Mouse (Mus musculus) left cerebral cortex, adult 2 months (tissue): ENCODE results near the gene Olfr194. TPM values are rescaled to one million over a fixed set of nuclear protein-coding genes. Genes with fewer than 3 reads are reported as not detected.
"Not testable (repeated sequence)": the region's sequence is repeated elsewhere in the genome, so short reads cannot be mapped to it uniquely, and the experiment has no call there.

Experiments
- DNase-seq, 2 experiments: peaks; one replicate each; pipeline ENCODE4 v3.0.0; 2021 to 2022; ENCODE audit warnings: low spot score in 2 of 2, mixed read lengths in 1 of 2; ENCODE audit errors: extremely low spot score in 1 of 2
- H3K27ac ChIP-seq: fragments of 200-600 bp; 2 replicates; pipeline ENCODE4 v1.8.1; 2022
- H3K4me3 ChIP-seq: fragments of 200-600 bp; 2 replicates; pipeline ENCODE4 v1.8.1; 2022
- CTCF ChIP-seq: fragments of 200-600 bp; IDR thresholded peaks from 2 replicates; pipeline ENCODE4 v1.8.1; 2022; ENCODE audit warnings: antibody characterized with exemption, mild to moderate bottlenecking, moderate library complexity
- intact Hi-C: fragments of 180-260 bp; cut with DNase I; formaldehyde crosslinking; loops from one replicate; pipeline ENCODE4 v1.15.1; 2025
- long read RNA-seq, 2 experiments: library from polyadenylated mRNA; stranded (forward); transcript quantifications; one replicate each; pipeline ENCODE4 v2.0.0; 2021; ENCODE audit warnings: borderline mapping rate in 2 of 2
- total RNA-seq, 2 experiments: library from RNA; stranded (reverse); gene quantifications; 2 replicates each; pipeline ENCODE4 v1.2.3; 2021

Gene Olfr194
- total RNA-seq, result not detected
- long read RNA-seq, experiment 1, result 0 reads
- long read RNA-seq, experiment 2, result 0 reads

DNA sequence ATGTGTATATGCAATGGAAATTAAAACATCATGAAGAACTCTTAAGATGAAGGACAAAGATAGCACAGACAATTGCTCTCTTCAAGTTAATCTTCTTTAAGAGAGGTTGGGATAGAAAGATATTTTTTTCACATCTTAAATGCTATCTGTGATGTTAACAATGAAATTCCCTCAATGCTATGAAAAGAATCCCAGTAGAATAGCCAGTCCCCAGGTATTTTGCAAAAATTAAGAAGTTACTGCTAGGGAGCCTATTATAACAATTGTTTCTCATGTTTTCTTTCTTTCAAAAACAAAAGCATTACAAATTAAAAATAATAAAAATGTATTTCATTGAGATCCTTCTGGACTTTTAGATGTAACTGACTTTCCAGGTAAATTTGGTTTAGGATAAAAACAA lies at the start of gene Olfr194:
TSS of gene Olfr194 (minus strand) at position 101 of the 400 bp plus-strand sequence.
- Histone ChIP-seq H3K4me3 (no peak within 1 kb of the TSS), H3K27ac (no peak within 1 kb of the TSS)
- no peak for TF ChIP-seq CTCF
- intact Hi-C loops, result no loop called here
- no peak for DNase-seq

DNA sequence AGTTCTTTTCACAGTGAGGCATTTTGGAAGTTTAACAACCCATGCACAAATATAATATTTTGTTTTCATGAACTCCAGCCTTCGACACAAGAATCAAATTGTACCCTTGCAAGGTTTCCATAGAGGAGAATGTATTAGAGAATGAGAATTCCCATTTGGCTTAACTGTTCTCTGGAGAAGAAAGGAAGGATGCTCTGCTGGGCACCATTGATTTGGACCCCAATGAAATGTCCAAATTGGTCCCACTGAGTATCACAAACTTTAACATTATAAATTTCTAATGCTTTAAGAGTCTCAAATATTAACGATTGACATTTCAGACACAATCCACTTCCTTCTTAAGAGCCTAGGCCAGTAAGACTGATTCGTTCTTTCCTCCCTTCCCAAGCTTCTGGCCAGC lies 49.5 kb upstream of the Olfr194 start, which contains the start of gene Olfr196:
TSS of gene Olfr196 (minus strand) at position 101 of the 400 bp plus-strand sequence.
- Histone ChIP-seq H3K27ac (no peak within 1 kb of the TSS), H3K4me3 (no peak within 1 kb of the TSS)
- intact Hi-C loops, result no loop called here
- no peak for DNase-seq
- TF ChIP-seq CTCF, result no peak

DNA sequence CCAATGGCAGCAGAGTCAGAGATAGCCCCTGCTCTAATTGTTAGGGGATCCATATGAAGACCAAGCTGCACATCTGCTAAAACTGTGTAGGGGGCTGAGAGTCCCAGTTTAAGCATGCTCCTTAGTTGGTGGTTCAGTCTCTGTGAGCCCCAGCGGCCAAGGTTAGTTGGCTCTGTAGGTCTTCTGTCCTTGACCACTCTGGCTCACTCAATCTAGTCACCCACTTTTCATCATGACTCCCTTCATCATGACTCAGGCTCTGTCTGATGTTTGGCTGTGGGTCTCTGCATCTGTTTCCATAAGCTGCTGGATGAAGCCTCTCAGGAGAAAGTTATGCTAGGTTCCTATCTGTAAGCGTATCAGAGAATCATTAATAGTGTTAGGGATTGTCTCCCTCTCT lies 31.1 kb upstream of the Olfr194 start:
- intact Hi-C loops, result no loop called here
- H3K27ac ChIP-seq, result no peak overlapping the region

DNA sequence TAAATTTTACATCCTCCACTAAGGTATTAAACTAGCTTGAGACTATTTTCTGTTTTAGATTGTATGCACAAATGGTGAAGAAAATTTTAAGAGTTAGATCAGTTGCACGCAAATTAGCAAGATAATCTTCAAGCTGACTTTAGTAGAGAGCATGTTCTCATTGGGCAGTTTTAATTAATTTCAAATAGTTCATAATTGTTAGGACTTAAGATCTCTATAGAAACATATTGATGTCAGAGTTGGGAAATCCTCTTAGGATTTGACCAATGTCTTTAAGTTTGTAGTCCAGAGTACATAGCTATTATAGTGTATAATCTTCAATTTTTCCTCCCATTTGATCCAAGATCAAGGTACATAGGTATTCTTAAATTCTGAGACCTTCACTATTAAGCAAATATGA lies 25.9 kb upstream of the Olfr194 start, which contains the start of gene Olfr195:
TSS of gene Olfr195 (plus strand) at position 301 of the 400 bp plus-strand sequence.
- intact Hi-C loops, result no loop called here
- no peak for DNase-seq
- H3K4me3 ChIP-seq, result no peak within 1 kb of the TSS
- no peak within 1 kb of the TSS for H3K27ac ChIP-seq
- no peak for TF ChIP-seq CTCF

More for the DNA sequence above, 31.1 kb upstream of the Olfr194 start:
- no peak overlapping the region for H3K4me3 ChIP-seq
- DNase-seq, result no peak
- no peak for TF ChIP-seq CTCF

DNA sequence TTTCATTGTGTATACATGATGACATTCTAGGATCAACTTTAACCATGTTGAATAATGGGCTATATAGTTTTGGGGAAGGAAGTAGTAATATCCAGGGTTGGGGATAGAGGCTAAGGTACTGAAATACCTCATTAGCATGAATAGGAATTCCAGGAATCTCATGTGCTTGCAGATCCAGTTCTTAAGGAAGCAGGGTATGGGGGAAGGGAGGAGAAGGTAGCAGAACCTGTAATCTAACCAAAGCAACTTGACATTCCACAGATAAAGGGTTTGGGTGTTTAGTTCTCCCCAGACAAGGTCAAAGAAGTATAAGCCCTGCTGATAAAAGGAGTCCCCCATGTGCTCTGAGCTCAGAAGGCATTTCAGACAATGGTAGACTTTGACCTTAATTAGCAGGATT lies 20.2 kb upstream of the Olfr194 start:
- H3K4me3 ChIP-seq, result no peak overlapping the region
- no peak for DNase-seq
- intact Hi-C loops, result no loop called here
- no peak for TF ChIP-seq CTCF
- no peak overlapping the region for H3K27ac ChIP-seq

DNA sequence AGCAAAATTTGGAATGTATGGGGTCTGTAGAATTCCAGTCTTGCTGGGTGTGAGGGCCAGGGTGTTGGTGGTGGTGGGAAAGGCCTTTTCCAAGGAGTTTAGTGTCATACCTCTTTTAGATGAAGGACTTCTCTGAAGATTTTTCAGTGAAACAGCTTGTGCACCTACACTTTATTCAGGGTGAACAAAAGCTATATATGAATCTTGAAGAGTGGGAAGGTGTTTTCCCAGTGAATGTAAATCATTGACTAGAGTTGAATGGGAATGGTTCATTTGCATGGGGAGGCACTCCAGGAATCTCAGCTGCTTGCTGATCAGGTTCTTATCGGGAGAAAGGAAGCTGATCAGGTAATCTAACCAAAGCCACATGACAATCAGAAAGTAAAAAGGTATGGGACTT lies 9.9 kb upstream of the Olfr194 start:
- intact Hi-C loops, result loop anchor here (5.0 kb wide), 1 partner anchor 423 kb away; no protein-coding TSS in a partner anchor
- Histone ChIP-seq H3K4me3 (no peak overlapping the region), H3K27ac (no peak overlapping the region)
- TF ChIP-seq CTCF, result no peak
- DNase-seq, result no peak

DNA sequence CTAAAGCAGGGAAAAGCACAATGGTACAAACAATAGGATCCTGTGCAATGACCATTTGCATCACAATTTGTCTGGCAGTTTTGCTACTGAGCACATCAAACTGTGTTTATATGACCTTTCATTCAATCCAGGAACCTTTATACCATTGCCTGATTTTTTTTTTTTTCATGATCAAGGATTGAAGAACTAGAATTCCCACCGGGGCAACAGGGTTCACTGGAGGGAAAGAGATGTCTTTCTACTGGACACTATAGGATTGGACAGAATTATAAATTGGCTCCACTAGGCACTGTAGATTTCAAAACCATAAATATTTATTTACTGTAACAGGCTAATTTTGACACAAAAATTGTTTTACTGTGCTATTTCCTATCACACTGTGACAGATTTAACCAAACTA lies 9.1 kb downstream of the Olfr194 start, which contains the start of gene Olfr193:
TSS of gene Olfr193 (minus strand) at position 101 of the 400 bp plus-strand sequence.
- no peak for TF ChIP-seq CTCF
- DNase-seq, result no peak
- no peak within 1 kb of the TSS for H3K4me3 ChIP-seq
- intact Hi-C loops, result no loop called here
- H3K27ac ChIP-seq, result no peak within 1 kb of the TSS

DNA sequence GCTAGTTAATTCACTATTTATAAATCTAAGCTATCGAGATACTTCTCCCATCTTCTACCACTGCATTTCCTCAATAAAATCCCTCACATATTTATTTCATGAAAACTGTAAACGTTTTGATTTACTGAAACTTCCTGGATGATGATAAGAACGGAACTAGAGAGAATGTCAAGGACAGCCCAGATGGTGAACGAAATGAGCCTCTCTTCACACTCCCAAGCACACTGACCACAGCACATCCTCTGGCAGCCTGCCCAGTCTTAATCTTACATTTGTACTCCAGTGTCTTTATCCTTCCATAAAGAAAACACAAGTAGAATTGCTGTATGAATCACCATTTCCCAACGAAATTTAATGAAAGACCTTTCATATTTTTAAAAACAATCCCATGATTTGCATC lies 12.3 kb downstream of the Olfr194 start:
- DNase-seq, H3K4me3 ChIP-seq, intact Hi-C loops, H3K27ac ChIP-seq: not testable (repeated sequence)

DNA sequence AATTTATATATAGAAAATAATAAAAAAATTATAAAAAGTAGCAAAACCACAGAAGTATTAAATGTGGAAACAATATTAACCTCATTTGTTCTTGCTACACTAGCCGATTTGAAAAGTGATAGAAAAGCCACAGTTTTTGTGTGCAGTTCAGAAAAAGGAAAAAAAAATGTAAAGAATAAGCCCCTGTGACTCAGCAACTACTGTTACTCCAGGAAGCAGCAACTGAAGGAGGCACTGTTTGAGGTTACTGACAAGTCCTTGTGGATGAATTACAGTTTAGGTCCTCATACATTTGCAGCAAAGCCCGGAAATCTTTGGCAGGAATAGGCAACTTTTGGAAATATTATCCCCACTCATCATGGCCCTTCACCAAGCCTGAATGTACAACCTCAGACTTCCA lies 15.6 kb downstream of the Olfr194 start:
- no peak for TF ChIP-seq CTCF
- Histone ChIP-seq H3K27ac (no peak overlapping the region), H3K4me3 (no peak overlapping the region)
- intact Hi-C loops, result no loop called here
- no peak for DNase-seq

DNA sequence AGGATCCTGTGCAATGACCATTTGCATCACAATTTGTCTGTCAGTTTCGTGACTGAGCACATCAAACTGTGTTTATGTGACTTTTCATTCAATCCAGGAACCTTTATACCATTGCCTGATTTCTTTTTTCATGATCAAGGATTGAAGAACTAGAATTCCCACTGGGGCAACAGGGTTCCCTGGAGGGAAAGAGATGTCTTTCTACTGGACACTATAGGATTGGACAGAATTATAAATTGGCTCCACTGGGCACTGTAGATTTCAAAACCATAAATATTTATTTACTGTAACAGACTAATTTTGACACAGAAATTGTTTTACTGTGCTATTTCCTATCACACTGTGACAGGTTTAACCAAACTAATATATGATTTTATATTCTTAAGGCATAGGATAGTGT lies 31.1 kb downstream of the Olfr194 start, which contains the start of gene Olfr191:
TSS of gene Olfr191 (minus strand) at position 101 of the 400 bp plus-strand sequence.
- intact Hi-C loops, result not testable (repeated sequence)

DNA sequence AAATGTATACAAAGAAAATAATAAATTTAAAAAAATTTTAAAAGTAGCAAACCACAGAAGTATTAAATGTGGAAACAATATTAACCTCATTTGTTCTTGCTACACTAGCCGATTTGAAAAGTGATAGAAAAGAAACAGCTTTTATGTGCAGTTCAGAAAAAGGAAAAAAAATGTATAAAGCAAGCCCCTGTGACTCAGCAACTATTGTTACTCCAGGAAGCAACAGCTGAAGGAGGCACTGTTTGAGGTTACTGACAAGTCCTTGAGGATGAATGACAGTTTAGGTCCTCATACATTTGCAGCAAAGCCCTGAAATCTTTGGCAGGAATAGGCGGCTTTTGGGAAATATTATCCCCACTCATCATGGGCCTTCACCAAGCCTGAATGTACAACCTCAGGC lies 39.8 kb downstream of the Olfr194 start:
- H3K27ac ChIP-seq, intact Hi-C loops, H3K4me3 ChIP-seq, DNase-seq: not testable (repeated sequence)

More for the DNA sequence above, 31.1 kb downstream of the Olfr194 start, which contains the start of gene Olfr191:
- not testable (repeated sequence) for DNase-seq, H3K4me3 ChIP-seq, H3K27ac ChIP-seq

DNA sequence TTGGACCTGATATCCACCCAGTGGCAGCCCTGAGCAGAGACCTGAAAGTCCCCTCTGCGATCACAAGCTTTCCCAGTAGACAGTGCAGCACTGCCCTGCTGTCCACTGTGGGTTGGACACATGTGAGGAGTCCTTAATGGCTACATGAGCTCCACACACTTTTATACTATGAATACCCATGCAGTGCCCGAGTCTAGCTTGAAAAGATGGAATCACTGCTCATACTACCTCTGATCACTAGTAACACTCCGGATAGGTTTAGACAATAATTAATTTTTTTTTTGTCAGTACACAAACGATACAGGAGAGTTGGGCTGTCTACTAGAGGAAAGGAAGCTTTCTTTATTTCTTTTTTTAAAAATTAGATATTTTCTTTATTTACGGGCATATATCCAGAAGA lies 43.0 kb downstream of the Olfr194 start, which contains the start of gene Olfr190:
TSS of gene Olfr190 (minus strand) at position 101 of the 400 bp plus-strand sequence.
- DNase-seq, result no peak
- Histone ChIP-seq H3K4me3 (no peak within 1 kb of the TSS), H3K27ac (no peak within 1 kb of the TSS)
- intact Hi-C loops, result no loop called here
- TF ChIP-seq CTCF, result no peak

DNA sequence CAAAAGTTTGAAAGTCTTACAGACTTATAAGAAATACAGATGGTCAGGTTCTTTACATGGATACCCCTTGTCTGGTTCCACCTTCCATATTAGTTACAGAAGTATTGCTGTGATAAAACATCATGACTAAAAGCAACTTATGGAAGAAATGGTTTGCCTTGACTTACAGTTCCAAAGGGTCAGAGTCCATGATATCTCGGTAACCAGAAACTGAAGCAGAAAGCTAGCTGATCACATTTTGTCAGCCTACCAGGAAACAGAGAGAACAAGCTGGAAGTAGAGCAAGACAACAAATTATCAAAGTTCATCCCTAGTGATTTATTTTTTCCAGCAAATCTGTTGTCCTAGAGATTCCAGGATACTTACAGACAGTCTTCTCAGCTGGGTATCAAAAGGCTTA lies 47.3 kb downstream of the Olfr194 start:
- Histone ChIP-seq H3K27ac (no peak overlapping the region), H3K4me3 (no peak overlapping the region)
- TF ChIP-seq CTCF, result no peak
- DNase-seq, result no peak
- intact Hi-C loops, result no loop called here
